Mouse (Mus musculus): ENCODE results near the gene Ndel1. TPM values are rescaled to one million over a fixed set of nuclear protein-coding genes. Genes with fewer than 3 reads are reported as not detected.

Ndel1 gene
- total and polyA plus RNA-seq, 3 experiments: 31.1 to 46.9 (median 35.2) TPM

GRCm38 (mm10) chr11:68898790-68899189 lies 27.1 kb upstream of the Ndel1 start:
- H3K27me3 ChIP-seq (replicated peaks): peaks cover 20% of the 10 kb centered on the region
- peaks cover 19% of the 10 kb centered on the region for H3K79me2 ChIP-seq (replicated peaks; ENCODE audit: control insufficient read depth, extremely low read depth, insufficient read depth, poor library complexity, severe bottlenecking)
- TF ChIP-seq ZKSCAN1 (IDR thresholded peaks at IDR 0.05; ENCODE audit: borderline replicate concordance, low read depth, low read length): no peak
- TF ChIP-seq POLR2AphosphoS2 (IDR thresholded peaks at IDR 0.05; ENCODE audit: low read depth, low read length): no peak
- TF ChIP-seq CHD1 (IDR thresholded peaks at IDR 0.05; ENCODE audit: low read depth, low read length): no peak
- TF ChIP-seq UBTF (IDR thresholded peaks at IDR 0.05; ENCODE audit: low read depth, low read length): no peak
- TF ChIP-seq NELFE (IDR thresholded peaks at IDR 0.05; ENCODE audit: low read depth, low read length): no peak
- no peak for TF ChIP-seq ZMIZ1 (IDR thresholded peaks at IDR 0.05; ENCODE audit: low read depth, low read length)
- H3K4me3 ChIP-seq (replicated peaks in 1 of 3; ENCODE audit: low read depth in 2 of 3, low read length in 2 of 3, poor library complexity in 1 of 3): no peak overlapping the region
- dilution Hi-C loops (cut with MboI; ENCODE audit: extremely low pct_ligation_motif_present, extremely low pct_unique_long_range_greater_than_20kb, low sequenced_read_pairs): no loop called here
- H3K4me2 ChIP-seq (ENCODE audit: insufficient read depth, low read depth, poor library complexity, severe bottlenecking): no peak overlapping the region
- in situ Hi-C loops (cut with MboI; ENCODE audit: low pct_ligation_motif_present, low pct_unique_long_range_greater_than_20kb, low sequenced_read_pairs): no loop called here
- H3K9me3 ChIP-seq (replicated peaks; ENCODE audit: low read length): peaks cover 5% of the 10 kb centered on the region
- H3K9ac ChIP-seq (ENCODE audit: insufficient read depth, low read depth): no peak overlapping the region
- no peak overlapping the region for H3K27ac ChIP-seq (ENCODE audit: insufficient read depth, low read depth)
- H3K36me3 ChIP-seq (replicated peaks in 1 of 2; ENCODE audit: control insufficient read depth in 1 of 2, insufficient read depth in 1 of 2, low read length in 1 of 2): peaks cover 11 to 16% of the 10 kb centered on the region in 2 experiments
- peaks cover 5 to 16% of the 10 kb centered on the region in 2 experiments; a peak in 3 of 4 replicates for H3K4me1 ChIP-seq (ENCODE audit: control insufficient read depth in 1 of 2, insufficient read depth in 2 of 2)
- no peak for DNase-seq (ENCODE audit: extremely low read depth)

GRCm38 (mm10) chr11:68897838-68898237 lies 26.2 kb upstream of the Ndel1 start:
- Histone ChIP-seq H3K4me2 (ENCODE audit: insufficient read depth, low read depth, poor library complexity, severe bottlenecking) (no peak overlapping the region), H3K9me3 (replicated peaks; ENCODE audit: low read length) (peaks cover 5% of the 10 kb centered on the region), H3K4me1 (ENCODE audit: control insufficient read depth in 1 of 2, insufficient read depth in 2 of 2) (peaks cover under 1 to 6% of the 10 kb centered on the region in 2 experiments; a peak in 2 of 4 replicates), H3K9ac (ENCODE audit: insufficient read depth, low read depth) (no peak overlapping the region), H3K79me2 (replicated peaks; ENCODE audit: control insufficient read depth, extremely low read depth, insufficient read depth, poor library complexity, severe bottlenecking) (peaks cover 15% of the 10 kb centered on the region), H3K36me3 (replicated peaks in 1 of 2; ENCODE audit: control insufficient read depth in 1 of 2, insufficient read depth in 1 of 2, low read length in 1 of 2) (peaks cover 2 to 7% of the 10 kb centered on the region in 2 experiments), H3K27ac (ENCODE audit: insufficient read depth, low read depth) (no peak overlapping the region), H3K4me3 (replicated peaks in 1 of 3; ENCODE audit: low read depth in 2 of 3, low read length in 2 of 3, poor library complexity in 1 of 3) (no peak overlapping the region), H3K27me3 (replicated peaks) (peaks cover 24% of the 10 kb centered on the region)
- dilution Hi-C loops (cut with MboI; ENCODE audit: extremely low pct_ligation_motif_present, extremely low pct_unique_long_range_greater_than_20kb, low sequenced_read_pairs): no loop called here
- in situ Hi-C loops (cut with MboI; ENCODE audit: low pct_ligation_motif_present, low pct_unique_long_range_greater_than_20kb, low sequenced_read_pairs): no loop called here
- no peak for DNase-seq (ENCODE audit: extremely low read depth)
- TF ChIP-seq NELFE (IDR thresholded peaks at IDR 0.05; ENCODE audit: low read depth, low read length): no peak
- TF ChIP-seq TCF12 (IDR thresholded peaks at IDR 0.05; ENCODE audit: low read depth, low read length): no peak

GRCm38 (mm10) chr11:68897120-68897519 lies 25.5 kb upstream of the Ndel1 start:
- H3K36me3 ChIP-seq (replicated peaks in 1 of 2; ENCODE audit: control insufficient read depth in 1 of 2, insufficient read depth in 1 of 2, low read length in 1 of 2): no peaks in the 10 kb centered on the region
- dilution Hi-C loops (cut with MboI; ENCODE audit: extremely low pct_ligation_motif_present, extremely low pct_unique_long_range_greater_than_20kb, low sequenced_read_pairs): no loop called here
- in situ Hi-C loops (cut with MboI; ENCODE audit: low pct_ligation_motif_present, low pct_unique_long_range_greater_than_20kb, low sequenced_read_pairs): no loop called here
- H3K79me2 ChIP-seq (replicated peaks; ENCODE audit: control insufficient read depth, extremely low read depth, insufficient read depth, poor library complexity, severe bottlenecking): peaks cover 7% of the 10 kb centered on the region
- H3K4me2 ChIP-seq (ENCODE audit: insufficient read depth, low read depth, poor library complexity, severe bottlenecking): no peak overlapping the region
- peaks cover 0 to 5% of the 10 kb centered on the region in 2 experiments; a peak in 1 of 4 replicates for H3K4me1 ChIP-seq (ENCODE audit: control insufficient read depth in 1 of 2, insufficient read depth in 2 of 2)
- TF ChIP-seq CTCF (conservative IDR thresholded peaks at IDR 0.05 in 1 of 2, IDR thresholded peaks at IDR 0.05 in 1 of 2; ENCODE audit: low read depth in 2 of 2, low read length in 2 of 2) (peak; percentile 98), ZNF384 (IDR thresholded peaks at IDR 0.05; ENCODE audit: low read depth, low read length) (no peak), POLR2AphosphoS2 (IDR thresholded peaks at IDR 0.05; ENCODE audit: low read depth, low read length) (no peak), HCFC1 (IDR thresholded peaks at IDR 0.05; ENCODE audit: low read depth, low read length) (no peak), SMC3 (IDR thresholded peaks at IDR 0.05; ENCODE audit: low read depth, low read length) (peak; percentile 56), GABPA (IDR thresholded peaks at IDR 0.05; ENCODE audit: insufficient replicate concordance, low read depth, low read length) (no peak), EP300 (IDR thresholded peaks at IDR 0.05; ENCODE audit: low read length) (no peak), MAX (IDR thresholded peaks at IDR 0.05; ENCODE audit: low read length) (no peak), ZMIZ1 (IDR thresholded peaks at IDR 0.05; ENCODE audit: low read depth, low read length) (no peak), MYC (IDR thresholded peaks at IDR 0.05; ENCODE audit: low read depth, low read length) (peak; percentile 66; the same call in 1 of the 2 replicates), NELFE (IDR thresholded peaks at IDR 0.05; ENCODE audit: low read depth, low read length) (no peak), JUND (conservative IDR thresholded peaks at IDR 0.05; ENCODE audit: low read depth, low read length) (no peak), ZKSCAN1 (IDR thresholded peaks at IDR 0.05; ENCODE audit: borderline replicate concordance, low read depth, low read length) (no peak), MAFK (IDR thresholded peaks at IDR 0.05; ENCODE audit: insufficient replicate concordance, low read length) (no peak), ETS1 (conservative IDR thresholded peaks at IDR 0.05; ENCODE audit: low read depth, low read length) (no peak), MXI1 (IDR thresholded peaks at IDR 0.05; ENCODE audit: low read depth, low read length) (no peak), BHLHE40 (IDR thresholded peaks at IDR 0.05; ENCODE audit: low read depth, low read length) (no peak), TBP (conservative IDR thresholded peaks at IDR 0.05; ENCODE audit: low read depth, low read length) (no peak), RCOR1 (conservative IDR thresholded peaks at IDR 0.05; ENCODE audit: low read depth, low read length) (no peak), RAD21 (IDR thresholded peaks at IDR 0.05; ENCODE audit: low read depth, low read length) (peak; percentile 28)
- H3K27ac ChIP-seq (ENCODE audit: insufficient read depth, low read depth): no peak overlapping the region
- peaks cover 27% of the 10 kb centered on the region for H3K27me3 ChIP-seq (replicated peaks)
- no peak overlapping the region for H3K4me3 ChIP-seq (replicated peaks in 1 of 3; ENCODE audit: low read depth in 2 of 3, low read length in 2 of 3, poor library complexity in 1 of 3)
- H3K9ac ChIP-seq (ENCODE audit: insufficient read depth, low read depth): no peak overlapping the region
- H3K9me3 ChIP-seq (replicated peaks; ENCODE audit: low read length): peaks cover 5% of the 10 kb centered on the region
- DNase-seq (ENCODE audit: extremely low read depth): peak; percentile 68
